Mouse (Mus musculus): ENCODE results near the gene Cacul1. TPM values are rescaled to one million over a fixed set of nuclear protein-coding genes. Genes with fewer than 3 reads are reported as not detected.
A peak's percentile ranks its signal among the peaks of the same experiment; 100 is the strongest.

The Cacul1 gene
- total and polyA plus RNA-seq, 3 experiments: 48.6 to 113 (median 53.5) TPM

DNA sequence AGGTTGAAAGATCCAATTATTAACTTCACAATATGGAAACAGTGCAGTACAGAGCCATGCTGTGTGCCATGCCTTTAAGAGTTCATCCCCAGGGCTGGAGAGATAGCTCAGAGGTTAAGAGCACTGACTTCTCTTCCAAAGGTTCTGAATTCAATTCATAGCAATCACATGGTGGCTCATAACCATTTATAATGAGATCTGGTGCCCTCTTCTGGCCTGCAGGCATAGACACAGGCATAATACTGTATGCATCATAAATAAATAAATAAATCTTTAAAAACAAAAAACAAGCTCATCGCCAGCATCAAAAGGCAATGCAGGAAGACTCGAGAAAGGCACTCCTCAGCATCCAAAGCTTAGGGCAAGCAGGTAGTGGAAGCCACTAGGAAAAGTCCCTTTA, 37.5 kb downstream of the Cacul1 start:
- Histone ChIP-seq H3K36me3 (ENCODE audit: control insufficient read depth in 1 of 2, insufficient read depth in 2 of 2, low read length in 2 of 2) (peaks cover 3 to 39% of the 10 kb centered on the region in 2 experiments; a peak in 3 of 4 replicates), H3K9ac (ENCODE audit: control insufficient read depth, low read depth, low read length, poor library complexity, severe bottlenecking) (no peak overlapping the region), H3K4me3 (ENCODE audit: control insufficient read depth in 1 of 2, insufficient read depth in 1 of 2, low read depth in 2 of 2, low read length in 2 of 2) (no peak overlapping the region), H3K27me3 (ENCODE audit: control insufficient read depth in 1 of 2, insufficient read depth in 2 of 2, low read length in 2 of 2) (no peaks in the 10 kb centered on the region), H3K4me1 (ENCODE audit: control insufficient read depth in 1 of 2, insufficient read depth in 2 of 2, low read length in 2 of 2) (no peaks in the 10 kb centered on the region), H3K9me3 (replicated peaks; ENCODE audit: insufficient read depth, low read length) (no peaks in the 10 kb centered on the region), H3K79me2 (ENCODE audit: control insufficient read depth, insufficient read depth, low read length, poor library complexity) (peaks cover 2% of the 10 kb centered on the region; the same call in 1 of the 2 replicates), H3K27ac (ENCODE audit: control insufficient read depth, low read depth, low read length) (no peak overlapping the region)
- TF ChIP-seq USF1 (IDR thresholded peaks at IDR 0.05; ENCODE audit: low read depth, low read length) (no peak), MAFK (IDR thresholded peaks at IDR 0.05; ENCODE audit: borderline replicate concordance, low read depth, low read length) (no peak), CTCF (IDR thresholded peaks at IDR 0.05 in 2 of 3, conservative IDR thresholded peaks at IDR 0.05 in 1 of 3; ENCODE audit: control insufficient read depth in 1 of 3, insufficient read depth in 1 of 3, low read depth in 2 of 3, low read length in 3 of 3, poor library complexity in 1 of 3, severe bottlenecking in 1 of 3) (peak in 2 of 3 experiments; percentile 22 to 33; a peak in 3 of 6 replicates), ETS1 (IDR thresholded peaks at IDR 0.05; ENCODE audit: low read depth, low read length) (no peak), UBTF (IDR thresholded peaks at IDR 0.05; ENCODE audit: borderline replicate concordance, insufficient read depth, low read depth, low read length) (no peak), NRF1 (IDR thresholded peaks at IDR 0.05; ENCODE audit: insufficient read depth, low read depth, low read length, poor library complexity, severe bottlenecking) (no peak), GABPA (IDR thresholded peaks at IDR 0.05; ENCODE audit: low read depth, low read length) (no peak), CHD2 (IDR thresholded peaks at IDR 0.05; ENCODE audit: low read length) (no peak), BHLHE40 (IDR thresholded peaks at IDR 0.05; ENCODE audit: borderline replicate concordance, low read depth, low read length) (no peak), POLR2A (IDR thresholded peaks at IDR 0.05; ENCODE audit: control insufficient read depth in 1 of 2, insufficient read depth in 1 of 2, low read depth in 1 of 2, low read length in 2 of 2, poor library complexity in 1 of 2) (no peak), MAZ (IDR thresholded peaks at IDR 0.05; ENCODE audit: low read depth, low read length) (no peak), RAD21 (IDR thresholded peaks at IDR 0.05; ENCODE audit: low read depth, low read length) (peak; percentile 10; the same call in 1 of the 2 replicates)
- DNase-seq (ENCODE audit: low read depth, low spot score): no peak

DNA sequence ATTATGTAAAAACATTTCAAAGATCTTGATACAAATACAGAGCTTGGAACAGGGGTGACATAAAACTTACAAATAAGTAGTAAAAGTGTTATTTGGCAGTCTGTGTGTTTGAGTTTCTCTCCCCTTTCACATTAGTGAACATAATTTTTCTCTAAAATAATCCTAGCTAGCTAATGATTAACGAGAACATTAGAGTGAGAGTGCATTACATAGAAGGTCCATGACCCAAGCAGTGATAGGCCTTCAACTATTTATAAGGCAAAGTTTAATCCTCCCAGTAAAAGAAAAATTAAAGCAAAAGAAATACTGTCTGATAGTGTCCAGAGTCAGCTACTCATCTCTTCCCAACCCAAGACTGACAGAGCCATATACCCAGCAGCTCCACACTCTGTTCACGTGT, 48.9 kb downstream of the Cacul1 start:
- Histone ChIP-seq H3K79me2 (ENCODE audit: control insufficient read depth, insufficient read depth, low read length, poor library complexity) (no peaks in the 10 kb centered on the region), H3K36me3 (ENCODE audit: control insufficient read depth in 1 of 2, insufficient read depth in 2 of 2, low read length in 2 of 2) (peaks cover 33 to 35% of the 10 kb centered on the region in 2 experiments), H3K4me3 (ENCODE audit: control insufficient read depth in 1 of 2, insufficient read depth in 1 of 2, low read depth in 2 of 2, low read length in 2 of 2) (no peak overlapping the region), H3K9me3 (replicated peaks; ENCODE audit: insufficient read depth, low read length) (no peaks in the 10 kb centered on the region), H3K27me3 (ENCODE audit: control insufficient read depth in 1 of 2, insufficient read depth in 2 of 2, low read length in 2 of 2) (no peaks in the 10 kb centered on the region), H3K9ac (ENCODE audit: control insufficient read depth, low read depth, low read length, poor library complexity, severe bottlenecking) (no peak overlapping the region), H3K4me1 (ENCODE audit: control insufficient read depth in 1 of 2, insufficient read depth in 2 of 2, low read length in 2 of 2) (peaks cover 11 to 17% of the 10 kb centered on the region in 2 experiments), H3K27ac (ENCODE audit: control insufficient read depth, low read depth, low read length) (no peak overlapping the region)
- TF ChIP-seq POLR2AphosphoS5 (IDR thresholded peaks at IDR 0.05; ENCODE audit: borderline replicate concordance, low read depth, low read length): no peak
- TF ChIP-seq GATA1 (IDR thresholded peaks at IDR 0.05; ENCODE audit: low read depth, low read length): no peak
- TF ChIP-seq MAZ (IDR thresholded peaks at IDR 0.05; ENCODE audit: low read depth, low read length): no peak
- no peak for TF ChIP-seq MYB (IDR thresholded peaks at IDR 0.05; ENCODE audit: low read depth, low read length)
- no peak for TF ChIP-seq MYC (IDR thresholded peaks at IDR 0.05; ENCODE audit: low read depth, low read length)
- no peak for DNase-seq (ENCODE audit: low read depth, low spot score)

All from MEL (cell line).